Mouse (Mus musculus) intestine, embryonic 16.5 days (tissue): ENCODE results near the gene Hdac1. TPM values are rescaled to one million over a fixed set of nuclear protein-coding genes. Genes with fewer than 3 reads are reported as not detected.

Source experiments
- ATAC-seq: fragments of 200-750 bp; cut with Nextera tagmentation; 2 replicates; pipeline ENCODE4 v1.8.0; 2017; ENCODE audit warnings: moderate TSS enrichment, moderate library complexity
- H3K27ac ChIP-seq: fragments of 300-500 bp; sonication (generic); 2 replicates; pipeline ENCODE4 v1.5.1; 2014; ENCODE audit warnings: mild to moderate bottlenecking, low read length
- H3K27me3 ChIP-seq: fragments of 300-500 bp; sonication (generic); replicated peaks from 2 replicates; pipeline ENCODE4 v1.6.1; 2014; ENCODE audit warnings: low read length, control low read depth, mixed read lengths; ENCODE audit not compliant: control insufficient read depth, insufficient read depth
- H3K36me3 ChIP-seq: fragments of 300-500 bp; sonication (generic); 2 replicates; pipeline ENCODE4 v1.6.1; 2014; ENCODE audit warnings: low read length, control low read depth; ENCODE audit not compliant: control insufficient read depth, insufficient read depth
- H3K4me1 ChIP-seq: fragments of 300-500 bp; sonication (generic); 2 replicates; pipeline ENCODE4 v1.6.1; 2014; ENCODE audit warnings: low read length, control low read depth, mixed read lengths; ENCODE audit not compliant: control insufficient read depth, insufficient read depth
- H3K4me2 ChIP-seq: fragments of 300-500 bp; sonication (generic); 2 replicates; pipeline ENCODE4 v1.6.1; 2014; ENCODE audit warnings: low read depth, low read length, control low read depth
- H3K4me3 ChIP-seq: fragments of 300-500 bp; sonication (generic); 2 replicates; pipeline ENCODE4 v1.5.1; 2014; ENCODE audit warnings: mild to moderate bottlenecking, low read length
- H3K9ac ChIP-seq: fragments of 300-500 bp; sonication (generic); 2 replicates; pipeline ENCODE4 v1.6.1; 2014; ENCODE audit warnings: low read depth, low read length
- H3K9me3 ChIP-seq: fragments of 300-500 bp; sonication (generic); 2 replicates; pipeline ENCODE4 v1.6.1; 2016; ENCODE audit warnings: low read length, control low read depth; ENCODE audit not compliant: control insufficient read depth
- WGBS: fragments of 180-500 bp; shearing (Covaris S2); extraction: QIAGEN DNeasy Blood & Tissue Kit; methylation state at CpG from one replicate; pipeline ENCODE4 v1.1.7; 2014; 5-methylcytosine and 5-hydroxymethylcytosine counted together
- polyA plus RNA-seq: library from polyadenylated mRNA; unstranded; fragments of >200 nt; fragmentation: Nextera tagmentation; extraction: Ambion mirVana; gene quantifications from 2 replicates; pipeline ENCODE4 v1.2.1, GENCODE M21; 2015

Gene Hdac1
- polyA plus RNA-seq, 1 experiment from 2014 or later = 207 TPM

- H3K27me3 ChIP-seq = no peaks in the 10 kb centered on the region
- peaks cover 15% of the 10 kb centered on the region for H3K4me1 ChIP-seq
- no peak overlapping the region for H3K9ac ChIP-seq
- H3K4me3 ChIP-seq = no peak overlapping the region
- H3K27ac ChIP-seq = peak overlapping the region; percentile 51
- H3K4me2 ChIP-seq = no peak overlapping the region
- WGBS = 39% methylated on average over 2 of the region's 2 CpGs
- no peaks in the 10 kb centered on the region for H3K9me3 ChIP-seq
- peak; percentile 43; the same call in 1 of the 2 replicates for ATAC-seq
- H3K36me3 ChIP-seq = peaks cover 12% of the 10 kb centered on the region
Observed at GRCm38 (mm10) chr4:129516925-129517324, 25.6 kb downstream of the Hdac1 start.

- peaks cover 8% of the 10 kb centered on the region; the same call in 1 of the 2 replicates for H3K36me3 ChIP-seq
- 0% methylated on average over 34 of the region's 35 CpGs for WGBS
- peak; percentile 55 for ATAC-seq
Observed at GRCm38 (mm10) chr4:129514300-129514898, 28.1 kb downstream of the Hdac1 start.

GRCm38 (mm10) chr4:129513891-129514290, 28.6 kb downstream of the Hdac1 start:
- Histone ChIP-seq H3K4me3 (peak overlapping the region; percentile 97), H3K4me2 (peak overlapping the region; percentile 77), H3K9me3 (no peaks in the 10 kb centered on the region), H3K27me3 (no peaks in the 10 kb centered on the region), H3K36me3 (peaks cover 8% of the 10 kb centered on the region; the same call in 1 of the 2 replicates), H3K9ac (peak overlapping the region; percentile 99), H3K4me1 (peaks cover 21% of the 10 kb centered on the region), H3K27ac (peak overlapping the region; percentile 85)
- peak; percentile 29 for ATAC-seq
- WGBS = under 1% methylated on average over 42 of the region's 57 CpGs

More at GRCm38 (mm10) chr4:129514300-129514898, 28.1 kb downstream of the Hdac1 start:
- no peaks in the 10 kb centered on the region for H3K27me3 ChIP-seq
- H3K4me3 ChIP-seq = peak overlapping the region; percentile 97
- H3K27ac ChIP-seq = peak overlapping the region; percentile 85
- no peaks in the 10 kb centered on the region for H3K9me3 ChIP-seq
- H3K4me2 ChIP-seq = peak overlapping the region; percentile 77
- peak overlapping the region; percentile 99 for H3K9ac ChIP-seq
- H3K4me1 ChIP-seq = peaks cover 18% of the 10 kb centered on the region

GRCm38 (mm10) chr4:129513086-129513767, 29.3 kb downstream of the Hdac1 start, which contains the start of gene Marcksl1:
Marcksl1 (plus strand) TSS chr4:129513581.
- ATAC-seq = peak; percentile 82
- H3K9ac ChIP-seq = peak within 1 kb of the TSS; percentile 99
- no peaks in the 10 kb centered on the region for H3K9me3 ChIP-seq
- peak within 1 kb of the TSS; percentile 97 for H3K4me3 ChIP-seq
- peaks cover 21% of the 10 kb centered on the region for H3K4me1 ChIP-seq
- H3K27ac ChIP-seq = peak within 1 kb of the TSS; percentile 85
- peak within 1 kb of the TSS; percentile 77 for H3K4me2 ChIP-seq
- 7% methylated on average over 47 of the region's 47 CpGs for WGBS
- 0 out of 2 replicates have a peak, but pooled peaks cover 2% of the 10 kb centered on the region for H3K36me3 ChIP-seq
- H3K27me3 ChIP-seq = no peaks in the 10 kb centered on the region

GRCm38 (mm10) chr4:129511413-129512096, 31.0 kb downstream of the Hdac1 start:
- 0 out of 2 replicates have a peak overlapping the region, but pooled peaks have one; percentile 8 for H3K27ac ChIP-seq
- no peak for ATAC-seq

GRCm38 (mm10) chr4:129510723-129511412, 31.6 kb downstream of the Hdac1 start:
- Histone ChIP-seq H3K9ac (no peak overlapping the region), H3K27ac (no peak overlapping the region), H3K9me3 (no peaks in the 10 kb centered on the region), H3K4me1 (peaks cover 14% of the 10 kb centered on the region), H3K4me3 (no peak overlapping the region), H3K4me2 (no peak overlapping the region), H3K36me3 (no peaks in the 10 kb centered on the region), H3K27me3 (no peaks in the 10 kb centered on the region)
- ATAC-seq = no peak
- 65% methylated on average over 6 of the region's 6 CpGs for WGBS

More at GRCm38 (mm10) chr4:129511413-129512096, 31.0 kb downstream of the Hdac1 start:
- WGBS = 40% methylated on average over 6 of the region's 6 CpGs
- Histone ChIP-seq H3K9ac (no peak overlapping the region), H3K4me2 (no peak overlapping the region), H3K27me3 (no peaks in the 10 kb centered on the region), H3K4me1 (peaks cover 16% of the 10 kb centered on the region), H3K9me3 (no peaks in the 10 kb centered on the region), H3K4me3 (no peak overlapping the region), H3K36me3 (no peaks in the 10 kb centered on the region)

- WGBS = 59% methylated on average over 3 of the region's 3 CpGs
- no peak overlapping the region for H3K4me2 ChIP-seq
- no peak overlapping the region for H3K4me3 ChIP-seq
- H3K9me3 ChIP-seq = no peaks in the 10 kb centered on the region
- no peaks in the 10 kb centered on the region for H3K36me3 ChIP-seq
- ATAC-seq = no peak
- H3K4me1 ChIP-seq = peaks cover 11% of the 10 kb centered on the region
- H3K27me3 ChIP-seq = no peaks in the 10 kb centered on the region
- H3K9ac ChIP-seq = no peak overlapping the region
- H3K27ac ChIP-seq = no peak overlapping the region
Observed at GRCm38 (mm10) chr4:129509650-129510049, 32.9 kb downstream of the Hdac1 start.

GRCm38 (mm10) chr4:129508834-129509600, 33.5 kb downstream of the Hdac1 start:
- peak; percentile 41; the same call in 1 of the 2 replicates for ATAC-seq
- Histone ChIP-seq H3K4me2 (0 out of 2 replicates have a peak overlapping the region, but pooled peaks have one; percentile 22), H3K27ac (peak overlapping the region; percentile 33; the same call in 1 of the 2 replicates), H3K9me3 (no peaks in the 10 kb centered on the region), H3K4me1 (peaks cover 17% of the 10 kb centered on the region), H3K4me3 (no peak overlapping the region), H3K27me3 (no peaks in the 10 kb centered on the region), H3K9ac (0 out of 2 replicates have a peak overlapping the region, but pooled peaks have one; percentile 24), H3K36me3 (no peaks in the 10 kb centered on the region)
- 52% methylated on average over 15 of the region's 15 CpGs for WGBS
